Mouse (Mus musculus): Measurements from ENCODE around the gene Prpf3.

- no peak for TF ChIP-seq CTCF (IDR thresholded peaks at IDR 0.05; ENCODE audit: control insufficient read depth, insufficient read depth, insufficient replicate concordance, low read depth, low read length)
- no peak for TF ChIP-seq POLR2A (IDR thresholded peaks at IDR 0.05; ENCODE audit: control insufficient read depth, low read depth, low read length)
These were observed 44.3 kb upstream of the Prpf3 start for GRCm38 (mm10) chr3:95899800-95900524.
